Mouse (Mus musculus) heart, embryonic 12.5 days (tissue): ENCODE results near the gene Rpap3. TPM values are rescaled to one million over a fixed set of nuclear protein-coding genes. Genes with fewer than 3 reads are reported as not detected.
A peak's percentile ranks its signal among the peaks of the same experiment; 100 is the strongest.

Experiments
- ATAC-seq: fragments of 200-750 bp; cut with Nextera tagmentation; 2 replicates; pipeline ENCODE4 v1.8.0; 2017; ENCODE audit warnings: moderate TSS enrichment, moderate library complexity; ENCODE audit not compliant: insufficient number of reproducible peaks, low FRiP score
- H3K27ac ChIP-seq: fragments of 300-500 bp; sonication (generic); 2 replicates; pipeline ENCODE4 v1.5.1; 2016; ENCODE audit warnings: mild to moderate bottlenecking, moderate library complexity; ENCODE audit not compliant: poor library complexity, severe bottlenecking
- H3K27me3 ChIP-seq: fragments of 300-500 bp; sonication (generic); replicated peaks from 2 replicates; pipeline ENCODE4 v1.6.1; 2016; ENCODE audit warnings: mild to moderate bottlenecking, moderate library complexity
- H3K36me3 ChIP-seq: fragments of 300-500 bp; sonication (generic); 2 replicates; pipeline ENCODE4 v1.6.1; 2016; ENCODE audit warnings: mild to moderate bottlenecking, moderate library complexity
- H3K4me1 ChIP-seq: fragments of 300-500 bp; sonication (generic); replicated peaks from 2 replicates; pipeline ENCODE4 v1.6.1; 2016; ENCODE audit warnings: mild to moderate bottlenecking
- H3K4me2 ChIP-seq: fragments of 300-500 bp; sonication (generic); 2 replicates; pipeline ENCODE4 v1.6.1; 2016; ENCODE audit warnings: mild to moderate bottlenecking, moderate library complexity
- H3K4me3 ChIP-seq: fragments of 300-500 bp; sonication (generic); 2 replicates; pipeline ENCODE4 v1.5.1; 2016; ENCODE audit warnings: mild to moderate bottlenecking
- H3K9ac ChIP-seq: fragments of 300-500 bp; sonication (generic); 2 replicates; pipeline ENCODE4 v1.6.1; 2016; ENCODE audit warnings: mild to moderate bottlenecking, moderate library complexity
- H3K9me3 ChIP-seq: fragments of 300-500 bp; sonication (generic); replicated peaks from 2 replicates; pipeline ENCODE4 v1.6.1; 2016; ENCODE audit warnings: mild to moderate bottlenecking, moderate library complexity
- WGBS: fragments of 180-500 bp; shearing (Covaris S2); methylation state at CpG from one replicate; pipeline ENCODE4 v1.1.7; 2016; 5-methylcytosine and 5-hydroxymethylcytosine counted together
- polyA plus RNA-seq: library from polyadenylated mRNA; unstranded; fragments of >200 nt; fragmentation: Nextera tagmentation; extraction: Ambion mirVana; gene quantifications from 2 replicates; pipeline ENCODE4 v1.2.1, GENCODE M21; 2016

The Rpap3 gene
- polyA plus RNA-seq, 1 experiment from 2014 or later = 23.7 TPM

GRCm38 (mm10) chr15:97723536-97724345 lies 18.1 kb upstream of the Rpap3 start:
- Histone ChIP-seq H3K27me3 (no peaks in the 10 kb centered on the region), H3K4me3 (no peak overlapping the region), H3K36me3 (no peaks in the 10 kb centered on the region), H3K4me2 (no peak overlapping the region), H3K27ac (no peak overlapping the region), H3K9me3 (no peaks in the 10 kb centered on the region), H3K9ac (no peak overlapping the region), H3K4me1 (peaks cover 20% of the 10 kb centered on the region)
- WGBS = 79% methylated on average over 6 of the region's 6 CpGs
- ATAC-seq = no peak

- Histone ChIP-seq H3K27me3 (no peaks in the 10 kb centered on the region), H3K4me1 (peaks cover 15% of the 10 kb centered on the region), H3K36me3 (no peaks in the 10 kb centered on the region), H3K4me2 (no peak overlapping the region), H3K27ac (no peak overlapping the region), H3K9me3 (no peaks in the 10 kb centered on the region), H3K4me3 (no peak overlapping the region), H3K9ac (no peak overlapping the region)
- no peak for ATAC-seq
- 79% methylated on average over 15 of the region's 15 CpGs for WGBS
These were observed 15.5 kb upstream of the Rpap3 start for GRCm38 (mm10) chr15:97721008-97721701.

GRCm38 (mm10) chr15:97720026-97720675 lies 14.5 kb upstream of the Rpap3 start:
- Histone ChIP-seq H3K27ac (peak overlapping the region; percentile 24; the same call in 1 of the 2 replicates), H3K9ac (peak overlapping the region; percentile 22; the same call in 1 of the 2 replicates)
- ATAC-seq = peak; percentile 61; the same call in 1 of the 2 replicates

GRCm38 (mm10) chr15:97719494-97719893 lies 13.9 kb upstream of the Rpap3 start:
- Histone ChIP-seq H3K9me3 (0 out of 2 replicates have a peak, but pooled peaks cover 4% of the 10 kb centered on the region), H3K9ac (no peak overlapping the region), H3K27ac (no peak overlapping the region; the same call in 1 of the 2 replicates), H3K27me3 (no peaks in the 10 kb centered on the region), H3K4me2 (no peak overlapping the region), H3K4me3 (no peak overlapping the region), H3K36me3 (no peaks in the 10 kb centered on the region), H3K4me1 (peaks cover 15% of the 10 kb centered on the region)
- no peak for ATAC-seq
- 91% methylated on average over 12 of the region's 12 CpGs for WGBS

More at GRCm38 (mm10) chr15:97720026-97720675, 14.5 kb upstream of the Rpap3 start:
- peaks cover 15% of the 10 kb centered on the region for H3K4me1 ChIP-seq
- H3K36me3 ChIP-seq = no peaks in the 10 kb centered on the region
- no peak overlapping the region for H3K4me2 ChIP-seq
- no peaks in the 10 kb centered on the region for H3K27me3 ChIP-seq
- no peak overlapping the region for H3K4me3 ChIP-seq
- H3K9me3 ChIP-seq = 0 out of 2 replicates have a peak, but pooled peaks cover 4% of the 10 kb centered on the region
- WGBS = 63% methylated on average over 12 of the region's 12 CpGs

GRCm38 (mm10) chr15:97718535-97719155 lies 13.0 kb upstream of the Rpap3 start:
- 75% methylated on average over 8 of the region's 8 CpGs for WGBS
- H3K4me1 ChIP-seq = peaks cover 20% of the 10 kb centered on the region
- H3K9ac ChIP-seq = no peak overlapping the region
- no peak overlapping the region for H3K4me3 ChIP-seq
- H3K36me3 ChIP-seq = no peaks in the 10 kb centered on the region
- ATAC-seq = no peak
- no peaks in the 10 kb centered on the region for H3K27me3 ChIP-seq
- no peak overlapping the region for H3K4me2 ChIP-seq
- no peak overlapping the region for H3K27ac ChIP-seq
- 0 out of 2 replicates have a peak, but pooled peaks cover 4% of the 10 kb centered on the region for H3K9me3 ChIP-seq

- Histone ChIP-seq H3K9me3 (0 out of 2 replicates have a peak, but pooled peaks cover 4% of the 10 kb centered on the region), H3K36me3 (no peaks in the 10 kb centered on the region), H3K27me3 (no peaks in the 10 kb centered on the region), H3K4me2 (no peak overlapping the region), H3K27ac (no peak overlapping the region), H3K4me1 (peaks cover 22% of the 10 kb centered on the region), H3K4me3 (no peak overlapping the region), H3K9ac (no peak overlapping the region)
- ATAC-seq = no peak
- 26% methylated on average over 12 of the region's 12 CpGs for WGBS
These were observed 12.4 kb upstream of the Rpap3 start for GRCm38 (mm10) chr15:97717861-97718534.

GRCm38 (mm10) chr15:97716782-97717181 lies 11.2 kb upstream of the Rpap3 start:
- Histone ChIP-seq H3K27me3 (no peaks in the 10 kb centered on the region), H3K4me2 (no peak overlapping the region), H3K27ac (no peak overlapping the region), H3K9me3 (0 out of 2 replicates have a peak, but pooled peaks cover 4% of the 10 kb centered on the region), H3K9ac (no peak overlapping the region), H3K36me3 (no peaks in the 10 kb centered on the region), H3K4me1 (peaks cover 27% of the 10 kb centered on the region), H3K4me3 (no peak overlapping the region)
- ATAC-seq = no peak
- WGBS = 52% methylated on average over 11 of the region's 11 CpGs

GRCm38 (mm10) chr15:97715734-97716133 lies 10.1 kb upstream of the Rpap3 start:
- no peaks in the 10 kb centered on the region for H3K36me3 ChIP-seq
- no peak overlapping the region for H3K27ac ChIP-seq
- no peak for ATAC-seq
- H3K4me2 ChIP-seq = no peak overlapping the region
- peaks cover 23% of the 10 kb centered on the region for H3K4me1 ChIP-seq
- 86% methylated on average over 1 of the region's 1 CpGs for WGBS
- H3K9me3 ChIP-seq = 0 out of 2 replicates have a peak, but pooled peaks cover 4% of the 10 kb centered on the region
- H3K9ac ChIP-seq = no peak overlapping the region
- no peaks in the 10 kb centered on the region for H3K27me3 ChIP-seq
- no peak overlapping the region for H3K4me3 ChIP-seq

- Histone ChIP-seq H3K36me3 (no peaks in the 10 kb centered on the region), H3K9me3 (0 out of 2 replicates have a peak, but pooled peaks cover 4% of the 10 kb centered on the region), H3K27me3 (no peaks in the 10 kb centered on the region), H3K27ac (no peak overlapping the region), H3K4me1 (peaks cover 16% of the 10 kb centered on the region), H3K9ac (no peak overlapping the region), H3K4me3 (no peak overlapping the region), H3K4me2 (no peak overlapping the region)
- WGBS = 82% methylated on average over 8 of the region's 8 CpGs
- ATAC-seq = no peak
These were observed 9.5 kb upstream of the Rpap3 start for GRCm38 (mm10) chr15:97715083-97715482.

GRCm38 (mm10) chr15:97712546-97712945 lies 6.9 kb upstream of the Rpap3 start:
- H3K27ac ChIP-seq = no peak overlapping the region
- no peak overlapping the region for H3K4me2 ChIP-seq
- no peak overlapping the region for H3K9ac ChIP-seq
- 58% methylated on average over 6 of the region's 6 CpGs for WGBS
- no peaks in the 10 kb centered on the region for H3K36me3 ChIP-seq
- no peaks in the 10 kb centered on the region for H3K27me3 ChIP-seq
- 0 out of 2 replicates have a peak, but pooled peaks cover 4% of the 10 kb centered on the region for H3K9me3 ChIP-seq
- H3K4me3 ChIP-seq = no peak overlapping the region
- ATAC-seq = no peak
- H3K4me1 ChIP-seq = peaks cover 12% of the 10 kb centered on the region; the same call in 1 of the 2 replicates
